Mouse (Mus musculus) MN1 (cell line): ENCODE measurements around the gene Mad2l1bp.

ENCODE experiments used
- DNase-seq: peaks from one replicate; pipeline ENCODE4 v3.0.0-alpha.2; 2016; ENCODE audit warnings: low spot score

Mad2l1bp gene

DNA sequence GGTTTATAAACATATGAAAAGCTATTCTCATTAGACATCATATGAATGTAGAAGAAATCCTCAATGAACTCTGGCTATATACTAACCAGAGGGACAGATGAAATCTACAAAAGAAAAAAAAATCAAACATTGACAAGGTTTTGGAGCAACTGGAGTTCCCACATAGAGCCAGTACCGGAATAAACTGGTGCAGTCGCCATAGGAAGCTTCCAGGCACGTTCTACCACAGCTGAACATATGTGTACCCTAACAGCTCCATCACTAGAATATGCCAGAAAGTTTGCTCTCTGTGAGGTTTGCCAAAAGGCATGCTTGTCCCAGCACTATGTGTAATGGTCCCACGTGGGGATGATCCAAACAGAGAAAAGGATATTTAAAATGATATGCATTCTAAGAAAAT lies 45.1 kb downstream of the Mad2l1bp start:
- no peak for DNase-seq

DNA sequence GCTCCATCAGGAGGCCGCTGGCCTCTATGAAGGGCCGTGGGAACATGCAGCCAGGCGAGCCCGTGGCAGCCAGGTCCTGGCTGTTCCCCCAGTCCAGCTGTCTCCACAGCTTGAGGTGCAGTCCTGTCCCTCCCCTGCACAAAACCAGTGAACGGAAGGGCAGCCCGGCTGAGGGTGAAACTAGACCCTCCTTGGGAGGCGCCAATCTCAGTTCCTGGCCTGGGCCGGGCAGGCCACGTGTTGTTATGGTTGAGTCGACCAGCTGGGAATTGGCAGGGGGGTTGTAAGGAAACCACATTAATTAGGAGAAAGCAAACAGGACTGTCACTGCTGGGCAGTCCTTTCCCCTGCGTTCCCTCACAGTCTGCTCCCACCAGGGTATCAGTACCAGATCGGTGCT lies 48.9 kb downstream of the Mad2l1bp start:
- peak; percentile 86 for DNase-seq

DNA sequence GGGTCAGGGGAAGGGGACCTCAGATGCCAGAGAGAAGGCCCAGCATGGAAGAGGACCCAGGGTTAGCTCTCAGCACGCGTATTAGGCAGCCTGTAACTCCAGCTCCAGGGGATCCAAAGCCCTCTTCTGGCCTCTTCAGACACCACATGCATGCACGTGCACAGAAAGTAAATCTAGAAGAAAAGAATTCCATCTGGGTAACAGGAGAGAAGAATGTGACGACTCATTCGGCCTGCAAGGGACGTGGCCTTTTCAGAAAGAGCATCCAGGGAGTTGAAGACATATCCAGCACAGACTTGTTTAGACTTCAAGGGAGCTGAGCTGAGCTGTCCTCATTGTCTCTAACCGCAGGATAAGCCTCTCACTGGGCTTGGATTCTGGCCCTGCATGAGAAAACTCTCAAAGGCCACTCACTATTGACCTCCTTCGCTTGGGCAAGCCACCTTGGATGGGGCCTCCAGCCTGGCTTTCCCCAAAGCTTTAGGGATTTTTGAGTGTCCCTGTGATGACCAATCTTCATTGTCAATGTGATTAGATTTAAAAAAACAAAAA lies 50.7 kb downstream of the Mad2l1bp start:
- DNase-seq, result no peak

DNA sequence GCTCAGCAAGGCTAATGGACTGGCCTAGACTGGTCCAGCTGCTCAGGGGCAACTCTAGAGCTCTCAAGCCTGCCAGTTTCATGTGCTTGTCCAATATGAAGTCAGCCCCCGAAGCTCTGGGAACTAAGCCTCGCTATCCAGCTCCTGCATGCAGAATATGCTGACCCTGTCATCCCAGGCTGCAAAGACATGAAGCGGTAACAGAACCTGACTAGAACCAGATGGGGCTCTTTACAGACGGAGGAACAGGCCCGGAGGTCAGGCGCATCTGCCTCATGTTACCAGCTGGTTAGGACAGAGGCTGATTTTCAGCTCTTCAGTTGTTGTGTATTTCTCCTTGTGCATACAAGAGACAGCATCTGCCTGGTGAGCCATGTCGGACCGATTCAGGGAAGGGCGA lies 51.4 kb downstream of the Mad2l1bp start:
- DNase-seq, result no peak

DNA sequence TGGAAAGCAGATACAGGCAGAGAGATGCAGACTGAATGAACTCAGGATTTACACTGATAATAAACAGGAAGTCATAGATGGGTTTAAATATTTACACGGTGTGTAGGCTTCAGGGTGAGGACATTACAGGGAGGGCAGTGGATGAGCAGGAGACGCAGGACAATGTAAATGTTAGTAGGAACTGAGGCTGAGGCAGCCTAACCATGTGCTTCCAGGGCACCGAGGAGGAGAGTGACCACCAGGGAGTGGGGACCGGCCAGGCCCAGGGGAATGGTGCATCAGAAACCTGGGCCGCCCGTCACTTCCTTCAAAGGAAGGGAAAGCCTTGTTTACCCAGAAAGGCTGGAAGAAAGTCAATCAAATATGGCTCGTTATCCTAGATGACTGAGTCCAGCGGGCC lies 54.8 kb downstream of the Mad2l1bp start:
- no peak for DNase-seq
